Mouse (Mus musculus) liver, embryonic 14.5 days (tissue): ENCODE results near the gene Dgkz.

ENCODE experiments used
- CTCF ChIP-seq: IDR thresholded peaks from 2 replicates; pipeline ENCODE4 v1.5.1; 2016; ENCODE audit warnings: antibody characterized with exemption, low read depth, control low read depth
- EP300 ChIP-seq: IDR thresholded peaks from 2 replicates; pipeline ENCODE4 v1.6.1; 2016; ENCODE audit warnings: antibody characterized with exemption, low read depth

- no peak for TF ChIP-seq CTCF
- TF ChIP-seq EP300, result peak; percentile 82
Observed at GRCm38 (mm10) chr2:91916346-91916977, 59.2 kb downstream of the Dgkz start.
